Mouse (Mus musculus) limb, embryonic 11.5 days (tissue): ENCODE measurements around the gene Fbh1. TPM values are rescaled to one million over a fixed set of nuclear protein-coding genes. Genes with fewer than 3 reads are reported as not detected.
"Not testable (repeated sequence)": the region's sequence is repeated elsewhere in the genome, so short reads cannot be mapped to it uniquely, and the experiment has no call there.

ENCODE experiments used
- ATAC-seq: fragments of 200-750 bp; cut with Nextera tagmentation; 2 replicates; pipeline ENCODE4 v1.8.0; 2017; ENCODE audit warnings: low read depth; ENCODE audit not compliant: insufficient number of reproducible peaks, low FRiP score, low TSS enrichment
- DNase-seq: peaks from one replicate; pipeline ENCODE4 v3.0.0-alpha.2; 2015; ENCODE audit warnings: low spot score
- H3K27ac ChIP-seq: fragments of 300-500 bp; sonication (generic); replicated peaks from 2 replicates; pipeline ENCODE4 v1.5.1; 2014; ENCODE audit warnings: low read depth, mild to moderate bottlenecking, low read length
- H3K27me3 ChIP-seq: fragments of 300-500 bp; sonication (generic); 2 replicates; pipeline ENCODE4 v1.6.1; 2014; ENCODE audit warnings: mild to moderate bottlenecking, low read length, mixed read lengths; ENCODE audit not compliant: control insufficient read depth, insufficient read depth
- H3K36me3 ChIP-seq: fragments of 300-500 bp; sonication (generic); 2 replicates; pipeline ENCODE4 v1.6.1; 2014; ENCODE audit warnings: mild to moderate bottlenecking, low read length, moderate library complexity, mixed read lengths; ENCODE audit not compliant: control insufficient read depth, insufficient read depth
- H3K4me1 ChIP-seq: fragments of 300-500 bp; sonication (generic); 2 replicates; pipeline ENCODE4 v1.6.1; 2014; ENCODE audit warnings: low read length, mixed read lengths; ENCODE audit not compliant: control insufficient read depth, insufficient read depth
- H3K4me2 ChIP-seq: fragments of 300-500 bp; sonication (generic); 2 replicates; pipeline ENCODE4 v1.6.1; 2014; ENCODE audit warnings: low read depth, mild to moderate bottlenecking, moderate library complexity; ENCODE audit not compliant: severe bottlenecking
- H3K4me3 ChIP-seq: fragments of 300-500 bp; sonication (generic); 2 replicates; pipeline ENCODE4 v1.5.1; 2014; ENCODE audit warnings: low read depth, low read length
- H3K9ac ChIP-seq: fragments of 300-500 bp; sonication (generic); 2 replicates; pipeline ENCODE4 v1.6.1; 2014; ENCODE audit warnings: mild to moderate bottlenecking, low read length
- H3K9me3 ChIP-seq: fragments of 300-500 bp; sonication (generic); 2 replicates; pipeline ENCODE4 v1.6.1; 2016; ENCODE audit warnings: low read length; ENCODE audit not compliant: control insufficient read depth
- WGBS: fragments of 180-500 bp; shearing (Covaris S2); extraction: QIAGEN DNeasy Blood & Tissue Kit; methylation state at CpG from one replicate; pipeline ENCODE4 v1.1.7; 2014; 5-methylcytosine and 5-hydroxymethylcytosine counted together
- polyA plus RNA-seq: library from polyadenylated mRNA; unstranded; fragments of >200 nt; fragmentation: Nextera tagmentation; extraction: Ambion mirVana; gene quantifications from 2 replicates; pipeline ENCODE4 v1.2.1, GENCODE M21; 2014

Fbh1 gene
- polyA plus RNA-seq, 1 experiment from 2014 or later: 136 TPM

GRCm38 (mm10) chr2:11710101-11710500, 67.3 kb downstream of the Fbh1 start:
- 57% methylated on average over 4 of the region's 4 CpGs for WGBS
- H3K4me2 ChIP-seq, H3K4me1 ChIP-seq, H3K9ac ChIP-seq, H3K4me3 ChIP-seq, H3K9me3 ChIP-seq, H3K27ac ChIP-seq, ATAC-seq, H3K36me3 ChIP-seq: not testable (repeated sequence)
- peak; percentile 47 for DNase-seq
- H3K27me3 ChIP-seq: peaks cover 15% of the 10 kb centered on the region

- 91% methylated on average over 5 of the region's 5 CpGs for WGBS
- no peak overlapping the region for H3K4me3 ChIP-seq
- H3K9ac ChIP-seq: no peak overlapping the region
- no peaks in the 10 kb centered on the region for H3K36me3 ChIP-seq
- DNase-seq (no peak), ATAC-seq (no peak)
- H3K4me1 ChIP-seq: no peaks in the 10 kb centered on the region
- H3K27me3 ChIP-seq: peaks cover 15% of the 10 kb centered on the region
- H3K27ac ChIP-seq: no peak overlapping the region
- no peak overlapping the region for H3K4me2 ChIP-seq
- no peaks in the 10 kb centered on the region for H3K9me3 ChIP-seq
These were observed 68.8 kb downstream of the Fbh1 start for GRCm38 (mm10) chr2:11708538-11708937.

GRCm38 (mm10) chr2:11706746-11707065, 70.7 kb downstream of the Fbh1 start:
- Histone ChIP-seq H3K4me1 (no peaks in the 10 kb centered on the region), H3K36me3 (no peaks in the 10 kb centered on the region), H3K4me2 (no peak overlapping the region), H3K9ac (no peak overlapping the region), H3K27me3 (peaks cover 15% of the 10 kb centered on the region), H3K4me3 (no peak overlapping the region), H3K9me3 (no peaks in the 10 kb centered on the region), H3K27ac (no peak overlapping the region)
- WGBS: 34% methylated on average over 6 of the region's 6 CpGs
- DNase-seq (no peak), ATAC-seq (no peak)

- DNase-seq: peak; percentile 42
- Histone ChIP-seq H3K9me3 (no peaks in the 10 kb centered on the region), H3K4me2 (peak overlapping the region; percentile 99), H3K36me3 (no peaks in the 10 kb centered on the region), H3K27ac (no peak overlapping the region), H3K27me3 (peaks cover 15% of the 10 kb centered on the region), H3K4me3 (peak overlapping the region; percentile 46), H3K9ac (peak overlapping the region; percentile 57), H3K4me1 (no peaks in the 10 kb centered on the region)
- 3% methylated on average over 28 of the region's 28 CpGs for WGBS
- ATAC-seq: peak; percentile 40; the same call in 1 of the 2 replicates
These were observed 71.2 kb downstream of the Fbh1 start for GRCm38 (mm10) chr2:11706030-11706745.

- Histone ChIP-seq H3K4me2 (peak within 1 kb of the TSS; percentile 99), H3K9ac (peak within 1 kb of the TSS; percentile 57), H3K4me3 (peak within 1 kb of the TSS; percentile 46), H3K9me3 (no peaks in the 10 kb centered on the region), H3K27me3 (peaks cover 15% of the 10 kb centered on the region), H3K36me3 (no peaks in the 10 kb centered on the region), H3K27ac (no peak within 1 kb of the TSS), H3K4me1 (no peaks in the 10 kb centered on the region)
- ATAC-seq (peak; percentile 67), DNase-seq (peak; percentile 58)
- WGBS: under 1% methylated on average over 37 of the region's 37 CpGs
These were observed 72.0 kb downstream of the Fbh1 start, which contains the start of gene Il15ra for GRCm38 (mm10) chr2:11705201-11706025. Il15ra (plus strand) TSS chr2:11705290.

- Histone ChIP-seq H3K4me3 (no peak overlapping the region), H3K9me3 (no peaks in the 10 kb centered on the region), H3K27me3 (no peaks in the 10 kb centered on the region), H3K4me2 (no peak overlapping the region), H3K36me3 (no peaks in the 10 kb centered on the region), H3K9ac (no peak overlapping the region), H3K4me1 (no peaks in the 10 kb centered on the region), H3K27ac (no peak overlapping the region)
- no peak for DNase-seq
- ATAC-seq: no peak
- WGBS: 85% methylated on average over 2 of the region's 2 CpGs
These were observed 77.5 kb downstream of the Fbh1 start for GRCm38 (mm10) chr2:11699905-11700304.

- WGBS: 66% methylated on average over 5 of the region's 5 CpGs
- Histone ChIP-seq H3K9me3 (no peaks in the 10 kb centered on the region), H3K27me3 (no peaks in the 10 kb centered on the region), H3K4me1 (no peaks in the 10 kb centered on the region), H3K4me2 (no peak overlapping the region), H3K36me3 (no peaks in the 10 kb centered on the region), H3K27ac (no peak overlapping the region), H3K4me3 (no peak overlapping the region), H3K9ac (no peak overlapping the region)
- ATAC-seq (no peak), DNase-seq (no peak)
These were observed 78.4 kb downstream of the Fbh1 start for GRCm38 (mm10) chr2:11698994-11699393.

- Histone ChIP-seq H3K27ac (no peak overlapping the region), H3K27me3 (no peaks in the 10 kb centered on the region), H3K36me3 (no peaks in the 10 kb centered on the region), H3K4me3 (no peak overlapping the region), H3K9ac (no peak overlapping the region), H3K4me2 (no peak overlapping the region), H3K4me1 (no peaks in the 10 kb centered on the region), H3K9me3 (no peaks in the 10 kb centered on the region)
- ATAC-seq (no peak), DNase-seq (no peak)
- 70% methylated on average over 2 of the region's 2 CpGs for WGBS
These were observed 81.5 kb downstream of the Fbh1 start for GRCm38 (mm10) chr2:11695867-11696266.
